Mouse (Mus musculus) T-cell, adult 66 days (primary cell): ENCODE measurements around the gene Znrf4. TPM values are rescaled to one million over a fixed set of nuclear protein-coding genes. Genes with fewer than 3 reads are reported as not detected.

Experiments
- total RNA-seq, 2 experiments: library from RNA; stranded (reverse); gene quantifications; 3 replicates in 1 of 2; 4 replicates in 1 of 2; pipeline ENCODE4 v1.2.4; 2023

The Znrf4 gene
- total RNA-seq = not detected

GRCm38 (mm10) chr17:56512310-56512709, at the start of gene Znrf4:
Gene Znrf4, minus strand, starts transcription at chr17:56512431.

GRCm38 (mm10) chr17:56554122-56554551, 41.9 kb upstream of the Znrf4 start, which contains the start of gene Gm20219:
Gene Gm20219, minus strand, starts transcription at chr17:56554387.

GRCm38 (mm10) chr17:56476402-56476752, 35.9 kb downstream of the Znrf4 start, which contains the start of gene Ptprs:
Gene Ptprs, minus strand, starts transcription at chr17:56476483.

Other genes starting within 250 kb of the Znrf4 start
- gene Ticam1, start 235.6 kb downstream of the Znrf4 start, total RNA-seq = 10 to 100 TPM; 12.2 to 13.1 TPM
- gene Plin3, start 219.6 kb downstream of the Znrf4 start, total RNA-seq = 10 to 100 TPM; 14.7 to 22.4 TPM
- gene Arrdc5, start 212.1 kb downstream of the Znrf4 start, total RNA-seq = not detected
- 10 to 100 TPM; 12.3 to 16.8 TPM for gene Uhrf1, start 209.1 kb downstream of the Znrf4 start, total RNA-seq
- gene Kdm4b, start 186.4 kb downstream of the Znrf4 start, total RNA-seq = 10 to 100 TPM; 67.1 to 81.0 TPM
- gene Ptprs, start 35.9 kb downstream of the Znrf4 start, total RNA-seq = 10 to 100 TPM; 18.2 to 22.8 TPM
- 10 to 100 TPM; 10.7 to 14.3 TPM for gene Gm20219, start 42.0 kb upstream of the Znrf4 start, total RNA-seq
- 100 to 1,000 TPM; 385 to 449 TPM for gene Safb2, start 72.2 kb upstream of the Znrf4 start, total RNA-seq
- 100 to 1,000 TPM; 262 to 272 TPM for gene Safb, start 72.4 kb upstream of the Znrf4 start, total RNA-seq
- gene 2410015M20Rik, start 97.3 kb upstream of the Znrf4 start, total RNA-seq = 100 to 1,000 TPM; 103 TPM
- 1,000 to 10,000 TPM; 1,772 to 1,818 TPM for gene Rpl36, start 101.0 kb upstream of the Znrf4 start, total RNA-seq
- gene Lonp1, start 114.5 kb upstream of the Znrf4 start, total RNA-seq = 10 to 100 TPM; 51.6 to 53.8 TPM
- gene Catsperd, start 115.7 kb upstream of the Znrf4 start, total RNA-seq = 1 to 10 TPM; 1.0 to 1.1 TPM
- 100 to 1,000 TPM; 106 to 112 TPM for gene Ranbp3, start 160.9 kb upstream of the Znrf4 start, total RNA-seq
- gene Ndufa11, start 205.3 kb upstream of the Znrf4 start, total RNA-seq = 10 to 100 TPM; 57.0 to 73.3 TPM
- gene Vmac, start 205.6 kb upstream of the Znrf4 start, total RNA-seq = 10 to 100 TPM; 10.9 to 15.9 TPM
- gene Nrtn, start 245.1 kb upstream of the Znrf4 start, total RNA-seq = not detected